Mouse (Mus musculus) small intestine, adult 2 months (tissue): ENCODE results near the gene Ube2e1.

Source experiments
- CTCF ChIP-seq: fragments of 200-500 bp; IDR thresholded peaks from 2 replicates; pipeline ENCODE4 v1.5.1; 2012; ENCODE audit warnings: low read depth, mild to moderate bottlenecking, control low read depth, inconsistent platforms, low read length, moderate library complexity, mixed read lengths; ENCODE audit not compliant: insufficient replicate concordance, insufficient read length; ENCODE audit errors: extremely low read depth
- POLR2A ChIP-seq: fragments of 200-500 bp; IDR thresholded peaks from 2 replicates; pipeline ENCODE4 v1.6.1; 2012; ENCODE audit warnings: low read depth, mild to moderate bottlenecking, control low read depth, inconsistent platforms, low read length, moderate library complexity

DNA sequence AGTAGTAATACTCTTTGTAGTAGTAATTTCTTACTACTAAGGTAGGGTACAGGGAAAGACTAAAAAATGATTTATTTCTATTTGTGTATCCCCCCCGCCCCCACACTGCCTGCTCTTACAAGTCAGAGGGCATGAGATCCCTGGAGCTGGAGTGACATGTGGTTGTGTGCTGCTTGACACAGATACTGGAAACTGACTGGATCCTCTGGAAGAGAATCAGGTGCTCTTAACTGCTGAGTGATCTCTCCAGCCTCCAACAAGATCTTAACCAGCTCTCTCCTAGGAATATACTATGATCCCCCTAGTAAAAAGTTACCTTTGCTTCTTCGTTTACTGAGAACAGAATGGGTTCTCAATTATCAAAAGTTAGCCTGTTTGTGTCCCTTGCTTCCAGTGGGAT, 45.2 kb downstream of the Ube2e1 start:
- TF ChIP-seq CTCF: no peak
- TF ChIP-seq POLR2A: no peak
